Mouse (Mus musculus) liver, adult 2 months (tissue): ENCODE measurements around the gene Nt5e.

ENCODE experiments used
- CTCF ChIP-seq: fragments of 200-500 bp; IDR thresholded peaks from 2 replicates; pipeline ENCODE4 v1.5.1; 2011; ENCODE audit warnings: low read depth, low read length, control low read depth
- POLR2A ChIP-seq: fragments of 200-500 bp; IDR thresholded peaks from 2 replicates; pipeline ENCODE4 v1.6.1; 2011; ENCODE audit warnings: low read length, control low read depth; ENCODE audit not compliant: insufficient read depth; ENCODE audit errors: extremely low read depth

- TF ChIP-seq CTCF (no peak), POLR2A (no peak)
These were observed 89.8 kb downstream of the Nt5e start for GRCm38 (mm10) chr9:88416752-88417151.
